In the genomic region with DNA sequence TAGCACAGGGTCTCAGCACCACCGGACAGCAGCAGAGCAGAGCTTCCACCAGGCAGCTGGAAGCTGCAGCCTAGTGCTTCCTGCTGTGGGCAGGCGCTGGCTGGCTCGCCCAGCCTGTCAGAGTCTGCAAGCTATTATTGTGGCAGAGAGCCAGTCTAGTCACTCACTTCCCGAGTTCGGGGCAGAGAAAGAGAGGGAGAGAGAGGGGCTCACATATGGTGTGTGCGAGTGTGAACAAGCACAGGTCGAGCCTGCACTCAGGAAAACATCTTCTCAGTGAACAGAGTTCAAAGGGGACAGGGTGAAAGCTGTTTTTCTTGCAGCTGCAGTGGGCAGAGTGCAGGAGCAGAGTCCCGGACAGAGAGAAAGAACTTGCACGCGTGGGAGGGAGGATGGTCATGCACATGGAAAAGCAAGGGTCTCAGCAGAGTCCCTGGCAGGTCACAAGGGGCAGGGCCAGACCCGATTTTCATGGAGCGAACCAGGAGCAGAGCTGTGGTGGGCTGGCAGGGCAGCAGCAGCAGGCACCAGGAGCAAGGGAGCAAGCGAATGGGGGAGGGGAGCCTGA, we compare ENCODE assay signal across 9 mouse cellular contexts. TPM values are rescaled to one million over a fixed set of nuclear protein-coding genes. Genes with fewer than 3 reads are reported as not detected.
DNase-seq lines count a peak whose midpoint lies in the region; ATAC-seq lines count a peak whose summit lies in the region.
"Had no signal": no experiment of that assay in that cellular context is flagged by ENCODE, and none has a peak within 500 bp of the region (broad histone marks: within the 10 kb centered on the region; RNA-seq: fewer than 3 reads in every experiment).

No protein-coding gene starts in this region.

- H3K4me3 ChIP-seq in kidney, embryonic 15.5 days (replicated peaks) = peak overlapping the region; percentile 13; the same call in 1 of the 2 replicates
- H3K4me3 ChIP-seq in forebrain, embryonic 10.5 days = peak overlapping the region; percentile 40
- H3K4me3 ChIP-seq in limb, embryonic 12.5 days (replicated peaks) = peak overlapping the region; percentile 10; the same call in 1 of the 2 replicates
- H3K4me3 ChIP-seq in neural tube, embryonic 13.5 days = no peak overlapping the region

- H3K4me1 ChIP-seq in kidney, embryonic 15.5 days = peaks cover 11% of the 10 kb centered on the region
- H3K4me1 ChIP-seq in forebrain, embryonic 10.5 days = peaks cover 13% of the 10 kb centered on the region
- peaks cover 11% of the 10 kb centered on the region for H3K4me1 ChIP-seq in limb, embryonic 12.5 days (replicated peaks)
- H3K4me1 ChIP-seq in neural tube, embryonic 13.5 days (replicated peaks) = peaks cover 11% of the 10 kb centered on the region

- intact Hi-C loops in left cerebral cortex, postnatal 10 days (cut with DNase I) = no loop called here
- intact Hi-C loops in gastrocnemius, postnatal 14 days (cut with DNase I; ENCODE audit: low total_unique reads) = no loop called here

- H3K9me3 ChIP-seq in kidney, embryonic 15.5 days (replicated peaks) = no peaks in the 10 kb centered on the region
- H3K9me3 ChIP-seq in forebrain, embryonic 10.5 days = no peaks in the 10 kb centered on the region
- H3K9me3 ChIP-seq in limb, embryonic 12.5 days = no peaks in the 10 kb centered on the region
- no peaks in the 10 kb centered on the region for H3K9me3 ChIP-seq in neural tube, embryonic 13.5 days

- 8% methylated on average over 13 of the region's 13 CpGs for WGBS in kidney, embryonic 15.5 days
- 6% methylated on average over 13 of the region's 13 CpGs for WGBS in forebrain, embryonic 10.5 days
- WGBS in limb, embryonic 12.5 days = 5% methylated on average over 13 of the region's 13 CpGs
- WGBS in neural tube, embryonic 13.5 days = 4% methylated on average over 13 of the region's 13 CpGs

- H3K36me3 ChIP-seq in kidney, embryonic 15.5 days = no peaks in the 10 kb centered on the region
- no peaks in the 10 kb centered on the region for H3K36me3 ChIP-seq in forebrain, embryonic 10.5 days (replicated peaks)
- no peaks in the 10 kb centered on the region for H3K36me3 ChIP-seq in limb, embryonic 12.5 days
- no peaks in the 10 kb centered on the region for H3K36me3 ChIP-seq in neural tube, embryonic 13.5 days

- no peak for DNase-seq in kidney, adult 18-20 months
- DNase-seq in forebrain, embryonic 10.5 days (ENCODE audit: extremely low spot score, low spot score) = peak; percentile 26
- DNase-seq in left cerebral cortex, postnatal 10 days (ENCODE audit: extremely low spot score in 1 of 2, low spot score in 2 of 2) = no peak
- DNase-seq in gastrocnemius, postnatal 14 days = no peak
- DNase-seq in right cerebral cortex, postnatal 25 days = no peak

- H3K27ac ChIP-seq in kidney, embryonic 15.5 days = no peak overlapping the region
- H3K27ac ChIP-seq in forebrain, embryonic 10.5 days = peak overlapping the region; percentile 69
- peak overlapping the region; percentile 56; the same call in 1 of the 2 replicates for H3K27ac ChIP-seq in limb, embryonic 12.5 days
- no peak overlapping the region for H3K27ac ChIP-seq in neural tube, embryonic 13.5 days (replicated peaks)
- H3K27ac ChIP-seq: macrophage had no signal

- no peaks in the 10 kb centered on the region for H3K27me3 ChIP-seq in kidney, embryonic 15.5 days
- H3K27me3 ChIP-seq in forebrain, embryonic 10.5 days (ENCODE audit: poor library complexity, severe bottlenecking) = no peaks in the 10 kb centered on the region
- no peaks in the 10 kb centered on the region for H3K27me3 ChIP-seq in limb, embryonic 12.5 days
- H3K27me3 ChIP-seq in neural tube, embryonic 13.5 days = no peaks in the 10 kb centered on the region

- H3K9ac ChIP-seq in kidney, embryonic 15.5 days = no peak overlapping the region
- no peak overlapping the region for H3K9ac ChIP-seq in limb, embryonic 12.5 days (replicated peaks)
- no peak overlapping the region for H3K9ac ChIP-seq in neural tube, embryonic 13.5 days

- ATAC-seq in kidney, embryonic 15.5 days (replicated peaks; ENCODE audit: low FRiP score) = peak; percentile 78
- peak; percentile 81 for ATAC-seq in limb, embryonic 12.5 days (ENCODE audit: insufficient number of reproducible peaks, insufficient read depth, low FRiP score, low TSS enrichment, low read depth)
- ATAC-seq in neural tube, embryonic 13.5 days (ENCODE audit: low read depth) = peak; percentile 67; the same call in 1 of the 2 replicates

- peak overlapping the region; percentile 50 for H3K4me2 ChIP-seq in kidney, embryonic 15.5 days
- H3K4me2 ChIP-seq in limb, embryonic 12.5 days = peak overlapping the region; percentile 38
- peak overlapping the region; percentile 24 for H3K4me2 ChIP-seq in neural tube, embryonic 13.5 days

RNA-seq across cellular contexts. Expression of a gene that starts 31.0 kb away (rescaled TPM):
- polyA plus RNA-seq in kidney, embryonic 15.5 days (2015; fragmentation: Nextera tagmentation; extraction: Ambion mirVana) = 26.4 and 27.9 TPM in 2 replicates
- polyA plus RNA-seq in forebrain, embryonic 10.5 days (2016; fragmentation: Nextera tagmentation; extraction: Ambion mirVana) = 40.9 and 41.8 TPM in 2 replicates
- polyA plus RNA-seq in limb, embryonic 12.5 days (2016; fragmentation: Nextera tagmentation; extraction: Ambion mirVana) = 23.9 and 28.4 TPM in 2 replicates
- 40.6 and 45.8 TPM in 2 replicates for polyA plus RNA-seq in neural tube, embryonic 13.5 days (2015; fragmentation: Nextera tagmentation; extraction: Ambion mirVana)
- 10 to 100 TPM; 21.2 to 22.8 TPM for total RNA-seq in left cerebral cortex, postnatal 10 days (2021)
- total RNA-seq in gastrocnemius, postnatal 14 days (2021) = 1 to 10 TPM; 3.8 to 4.1 TPM

Comparison
In these comparisons a context has a peak if more than half of its experiments do, and no peak if none do; other contexts are left out.
1. H3K27ac ChIP-seq: peak in forebrain, embryonic 10.5 days (single experiment) and limb, embryonic 12.5 days (single experiment); none in kidney, embryonic 15.5 days (single experiment) and neural tube, embryonic 13.5 days (single experiment).
2. Peak in every context shown above with its lines, with median percentiles within 50 percentile points of each other: ATAC-seq and H3K4me2 ChIP-seq.